Mouse (Mus musculus): Measurements from ENCODE around the gene Gm49486. TPM values are rescaled to one million over a fixed set of nuclear protein-coding genes. Genes with fewer than 3 reads are reported as not detected.

Gene Gm49486
- polyA plus RNA-seq, 1 experiment from 2014 or later = 0.41 TPM

GRCm38 (mm10) chr15:79263726-79264125 is 34.5 kb downstream of the Gm49486 start:
- 85% methylated on average over 6 of the region's 6 CpGs for WGBS
- no peaks in the 10 kb centered on the region for H3K36me3 ChIP-seq (replicated peaks; ENCODE audit: control insufficient read depth, insufficient read depth, low read depth, low read length)
- H3K4me1 ChIP-seq (ENCODE audit: control insufficient read depth, insufficient read depth, low read length) = peaks cover 3% of the 10 kb centered on the region
- H3K9ac ChIP-seq (replicated peaks; ENCODE audit: low read length) = no peak overlapping the region
- no peaks in the 10 kb centered on the region for H3K9me3 ChIP-seq (replicated peaks; ENCODE audit: control insufficient read depth, low read length)
- H3K27me3 ChIP-seq (ENCODE audit: control insufficient read depth, insufficient read depth, low read length) = peaks cover 20% of the 10 kb centered on the region
- no peak for ATAC-seq (replicated peaks; ENCODE audit: insufficient number of reproducible peaks, low FRiP score, low TSS enrichment, low read depth)
- no peak overlapping the region for H3K4me3 ChIP-seq (ENCODE audit: low read depth, low read length)
- H3K4me2 ChIP-seq (ENCODE audit: low read depth, low read length) = no peak overlapping the region
- H3K27ac ChIP-seq (replicated peaks; ENCODE audit: low read depth, low read length) = no peak overlapping the region
- DNase-seq (ENCODE audit: low spot score) = no peak

GRCm38 (mm10) chr15:79265384-79265783 is 36.2 kb downstream of the Gm49486 start:
- Histone ChIP-seq H3K36me3 (replicated peaks; ENCODE audit: control insufficient read depth, insufficient read depth, low read depth, low read length) (no peaks in the 10 kb centered on the region), H3K27ac (replicated peaks; ENCODE audit: low read depth, low read length) (no peak overlapping the region), H3K9me3 (replicated peaks; ENCODE audit: control insufficient read depth, low read length) (no peaks in the 10 kb centered on the region), H3K9ac (replicated peaks; ENCODE audit: low read length) (no peak overlapping the region), H3K4me2 (ENCODE audit: low read depth, low read length) (no peak overlapping the region), H3K27me3 (ENCODE audit: control insufficient read depth, insufficient read depth, low read length) (peaks cover 19% of the 10 kb centered on the region), H3K4me3 (ENCODE audit: low read depth, low read length) (no peak overlapping the region), H3K4me1 (ENCODE audit: control insufficient read depth, insufficient read depth, low read length) (peaks cover 3% of the 10 kb centered on the region)
- ATAC-seq (replicated peaks; ENCODE audit: insufficient number of reproducible peaks, low FRiP score, low TSS enrichment, low read depth) (no peak), DNase-seq (ENCODE audit: low spot score) (no peak)
- 67% methylated on average over 4 of the region's 4 CpGs for WGBS

- Histone ChIP-seq H3K27ac (replicated peaks; ENCODE audit: low read depth, low read length) (no peak overlapping the region), H3K9ac (replicated peaks; ENCODE audit: low read length) (no peak overlapping the region), H3K4me3 (ENCODE audit: low read depth, low read length) (no peak overlapping the region), H3K36me3 (replicated peaks; ENCODE audit: control insufficient read depth, insufficient read depth, low read depth, low read length) (no peaks in the 10 kb centered on the region), H3K4me2 (ENCODE audit: low read depth, low read length) (no peak overlapping the region), H3K9me3 (replicated peaks; ENCODE audit: control insufficient read depth, low read length) (no peaks in the 10 kb centered on the region), H3K27me3 (ENCODE audit: control insufficient read depth, insufficient read depth, low read length) (peaks cover 5% of the 10 kb centered on the region), H3K4me1 (ENCODE audit: control insufficient read depth, insufficient read depth, low read length) (peaks cover 4% of the 10 kb centered on the region)
- 29% methylated on average over 1 of the region's 1 CpGs for WGBS
- no peak for DNase-seq (ENCODE audit: low spot score)
- no peak for ATAC-seq (replicated peaks; ENCODE audit: insufficient number of reproducible peaks, low FRiP score, low TSS enrichment, low read depth)
These were observed 39.3 kb downstream of the Gm49486 start for GRCm38 (mm10) chr15:79268521-79268920.

- WGBS = 1% methylated on average over 33 of the region's 33 CpGs
- H3K27me3 ChIP-seq (ENCODE audit: control insufficient read depth, insufficient read depth, low read length) = peaks cover 5% of the 10 kb centered on the region
- peak overlapping the region; percentile 46 for H3K9ac ChIP-seq (replicated peaks; ENCODE audit: low read length)
- H3K4me1 ChIP-seq (ENCODE audit: control insufficient read depth, insufficient read depth, low read length) = peaks cover 4% of the 10 kb centered on the region
- DNase-seq (ENCODE audit: low spot score) (peak; percentile 83), ATAC-seq (replicated peaks; ENCODE audit: insufficient number of reproducible peaks, low FRiP score, low TSS enrichment, low read depth) (no peak)
- H3K36me3 ChIP-seq (replicated peaks; ENCODE audit: control insufficient read depth, insufficient read depth, low read depth, low read length) = no peaks in the 10 kb centered on the region
- H3K4me3 ChIP-seq (ENCODE audit: low read depth, low read length) = peak overlapping the region; percentile 26
- H3K27ac ChIP-seq (replicated peaks; ENCODE audit: low read depth, low read length) = no peak overlapping the region
- peak overlapping the region; percentile 60 for H3K4me2 ChIP-seq (ENCODE audit: low read depth, low read length)
- H3K9me3 ChIP-seq (replicated peaks; ENCODE audit: control insufficient read depth, low read length) = no peaks in the 10 kb centered on the region
These were observed 41.3 kb downstream of the Gm49486 start for GRCm38 (mm10) chr15:79270317-79271123.

- no peak overlapping the region for H3K9ac ChIP-seq (replicated peaks; ENCODE audit: low read length)
- peak overlapping the region; percentile 60 for H3K4me2 ChIP-seq (ENCODE audit: low read depth, low read length)
- ATAC-seq (replicated peaks; ENCODE audit: insufficient number of reproducible peaks, low FRiP score, low TSS enrichment, low read depth) (0 out of 2 replicates have a peak, but pooled peaks have one; percentile 20), DNase-seq (ENCODE audit: low spot score) (peak; percentile 74)
- no peaks in the 10 kb centered on the region for H3K36me3 ChIP-seq (replicated peaks; ENCODE audit: control insufficient read depth, insufficient read depth, low read depth, low read length)
- WGBS = 13% methylated on average over 17 of the region's 17 CpGs
- H3K27me3 ChIP-seq (ENCODE audit: control insufficient read depth, insufficient read depth, low read length) = peaks cover 5% of the 10 kb centered on the region
- H3K4me3 ChIP-seq (ENCODE audit: low read depth, low read length) = peak overlapping the region; percentile 26
- H3K4me1 ChIP-seq (ENCODE audit: control insufficient read depth, insufficient read depth, low read length) = peaks cover 4% of the 10 kb centered on the region
- H3K9me3 ChIP-seq (replicated peaks; ENCODE audit: control insufficient read depth, low read length) = no peaks in the 10 kb centered on the region
- H3K27ac ChIP-seq (replicated peaks; ENCODE audit: low read depth, low read length) = no peak overlapping the region
These were observed 42.0 kb downstream of the Gm49486 start for GRCm38 (mm10) chr15:79271124-79271746.

GRCm38 (mm10) chr15:79273020-79273419 is 43.8 kb downstream of the Gm49486 start:
- no peak for ATAC-seq (replicated peaks; ENCODE audit: insufficient number of reproducible peaks, low FRiP score, low TSS enrichment, low read depth)
- WGBS = 57% methylated on average over 10 of the region's 10 CpGs

GRCm38 (mm10) chr15:79277728-79278127 is 48.5 kb downstream of the Gm49486 start:
- Histone ChIP-seq H3K9ac (replicated peaks; ENCODE audit: low read length) (no peak overlapping the region), H3K4me3 (ENCODE audit: low read depth, low read length) (no peak overlapping the region), H3K36me3 (replicated peaks; ENCODE audit: control insufficient read depth, insufficient read depth, low read depth, low read length) (no peaks in the 10 kb centered on the region), H3K27me3 (ENCODE audit: control insufficient read depth, insufficient read depth, low read length) (no peaks in the 10 kb centered on the region), H3K4me1 (ENCODE audit: control insufficient read depth, insufficient read depth, low read length) (no peaks in the 10 kb centered on the region), H3K27ac (replicated peaks; ENCODE audit: low read depth, low read length) (no peak overlapping the region), H3K4me2 (ENCODE audit: low read depth, low read length) (no peak overlapping the region), H3K9me3 (replicated peaks; ENCODE audit: control insufficient read depth, low read length) (no peaks in the 10 kb centered on the region)
- ATAC-seq (replicated peaks; ENCODE audit: insufficient number of reproducible peaks, low FRiP score, low TSS enrichment, low read depth) (no peak), DNase-seq (ENCODE audit: low spot score) (no peak)
- 61% methylated on average over 10 of the region's 10 CpGs for WGBS

More at GRCm38 (mm10) chr15:79273020-79273419, 43.8 kb downstream of the Gm49486 start:
- Histone ChIP-seq H3K4me1 (ENCODE audit: control insufficient read depth, insufficient read depth, low read length) (peaks cover 4% of the 10 kb centered on the region), H3K27me3 (ENCODE audit: control insufficient read depth, insufficient read depth, low read length) (peaks cover 5% of the 10 kb centered on the region), H3K4me2 (ENCODE audit: low read depth, low read length) (no peak overlapping the region), H3K36me3 (replicated peaks; ENCODE audit: control insufficient read depth, insufficient read depth, low read depth, low read length) (no peaks in the 10 kb centered on the region), H3K4me3 (ENCODE audit: low read depth, low read length) (no peak overlapping the region), H3K27ac (replicated peaks; ENCODE audit: low read depth, low read length) (no peak overlapping the region), H3K9ac (replicated peaks; ENCODE audit: low read length) (no peak overlapping the region), H3K9me3 (replicated peaks; ENCODE audit: control insufficient read depth, low read length) (no peaks in the 10 kb centered on the region)
- DNase-seq (ENCODE audit: low spot score) = no peak

- Histone ChIP-seq H3K27me3 (ENCODE audit: control insufficient read depth, insufficient read depth, low read length) (no peaks in the 10 kb centered on the region), H3K4me2 (ENCODE audit: low read depth, low read length) (no peak overlapping the region), H3K9me3 (replicated peaks; ENCODE audit: control insufficient read depth, low read length) (no peaks in the 10 kb centered on the region), H3K4me1 (ENCODE audit: control insufficient read depth, insufficient read depth, low read length) (no peaks in the 10 kb centered on the region), H3K4me3 (ENCODE audit: low read depth, low read length) (no peak overlapping the region), H3K27ac (replicated peaks; ENCODE audit: low read depth, low read length) (no peak overlapping the region), H3K36me3 (replicated peaks; ENCODE audit: control insufficient read depth, insufficient read depth, low read depth, low read length) (no peaks in the 10 kb centered on the region), H3K9ac (replicated peaks; ENCODE audit: low read length) (no peak overlapping the region)
- ATAC-seq (replicated peaks; ENCODE audit: insufficient number of reproducible peaks, low FRiP score, low TSS enrichment, low read depth) (no peak), DNase-seq (ENCODE audit: low spot score) (peak; percentile 27)
- 34% methylated on average over 6 of the region's 6 CpGs for WGBS
These were observed 51.0 kb downstream of the Gm49486 start for GRCm38 (mm10) chr15:79280209-79280608.
